Mouse (Mus musculus) cortical plate, adult 2 months (tissue): ENCODE measurements around the gene Dnah17. TPM values are rescaled to one million over a fixed set of nuclear protein-coding genes. Genes with fewer than 3 reads are reported as not detected.

Source experiments
- H3K27ac ChIP-seq: fragments of 200-500 bp; 2 replicates; pipeline ENCODE4 v1.5.1; 2012; ENCODE audit warnings: low read length, control low read depth, inconsistent platforms; ENCODE audit not compliant: insufficient read depth
- H3K4me1 ChIP-seq: fragments of 200-500 bp; 2 replicates; pipeline ENCODE4 v1.6.1; 2011; ENCODE audit warnings: low read length; ENCODE audit not compliant: control insufficient read depth, insufficient read depth
- H3K4me3 ChIP-seq: fragments of 200-500 bp; 2 replicates; pipeline ENCODE4 v1.5.1; 2011; ENCODE audit warnings: mild to moderate bottlenecking, low read length, control low read depth; ENCODE audit not compliant: insufficient read depth
- CTCF ChIP-seq: fragments of 200-500 bp; IDR thresholded peaks from 2 replicates; pipeline ENCODE4 v1.5.1; 2011; ENCODE audit warnings: mild to moderate bottlenecking, control low read depth, low read length; ENCODE audit not compliant: insufficient read depth; ENCODE audit errors: extremely low read depth
- POLR2A ChIP-seq: fragments of 200-500 bp; IDR thresholded peaks from 2 replicates; pipeline ENCODE4 v1.6.1; 2011; ENCODE audit warnings: mild to moderate bottlenecking, low read length, control low read depth; ENCODE audit not compliant: insufficient read depth; ENCODE audit errors: extremely low read depth
- polyA plus RNA-seq: library from polyadenylated mRNA; depleted of rRNA; stranded (reverse); fragments of >200 nt; gene quantifications from 2 replicates; pipeline ENCODE4 v1.2.3, GENCODE M21; 2012

Dnah17 gene
- polyA plus RNA-seq, 1 experiment: 0.10 TPM

DNA sequence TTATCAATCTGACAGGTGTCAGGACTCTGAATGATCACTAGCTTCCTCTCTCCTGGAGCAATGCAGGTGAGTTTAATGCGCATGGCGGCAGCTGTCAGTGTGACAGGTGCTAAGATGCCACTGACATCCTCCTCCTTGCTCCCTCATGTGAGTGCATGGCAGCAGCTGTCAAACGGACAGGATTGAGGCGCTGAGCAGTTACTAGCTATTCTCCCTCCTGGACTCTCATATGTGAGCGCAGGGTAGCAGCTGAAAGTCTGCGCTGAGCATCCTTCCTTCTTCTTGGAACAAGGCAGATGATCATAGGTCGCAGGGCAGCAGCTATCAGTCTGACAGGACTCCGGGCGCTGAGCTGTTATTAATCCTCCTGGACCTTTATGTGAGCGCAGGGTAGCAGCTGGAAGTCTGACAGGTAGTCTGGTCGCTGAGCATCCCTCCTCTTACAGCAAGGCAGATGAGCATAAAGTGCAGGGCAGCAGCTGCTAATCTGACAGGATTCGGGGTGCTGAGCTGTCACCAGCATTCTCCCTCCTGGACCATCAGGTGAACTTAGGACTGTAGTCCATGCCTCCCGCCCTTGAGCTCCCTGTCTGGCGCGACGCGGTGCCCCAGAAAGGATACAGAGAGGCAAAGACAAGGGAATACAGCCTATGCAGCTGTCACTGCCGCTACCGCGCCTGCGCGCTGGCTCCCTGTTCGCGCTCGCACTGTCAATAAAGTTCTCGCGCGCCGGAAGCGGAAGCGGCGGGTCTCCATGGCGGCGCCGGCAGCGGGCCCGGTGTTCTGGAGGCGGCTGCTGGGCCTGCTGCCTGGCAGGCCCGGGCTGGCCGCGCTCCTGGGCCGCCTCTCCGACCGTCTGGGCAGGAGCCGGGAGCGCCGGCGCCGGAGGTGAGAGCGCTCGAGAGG is 144.1 kb downstream of the Dnah17 start, which contains the start of gene Pgs1:
Gene Pgs1 (plus strand): TSS at position 167 of the 906 bp plus-strand sequence.
- Histone ChIP-seq H3K4me3 (peak within 1 kb of the TSS; percentile 48), H3K4me1 (peaks cover 11% of the 10 kb centered on the region), H3K27ac (peak within 1 kb of the TSS; percentile 14; the same call in 1 of the 2 replicates)
- TF ChIP-seq CTCF (no peak), POLR2A (peak; percentile 97)

DNA sequence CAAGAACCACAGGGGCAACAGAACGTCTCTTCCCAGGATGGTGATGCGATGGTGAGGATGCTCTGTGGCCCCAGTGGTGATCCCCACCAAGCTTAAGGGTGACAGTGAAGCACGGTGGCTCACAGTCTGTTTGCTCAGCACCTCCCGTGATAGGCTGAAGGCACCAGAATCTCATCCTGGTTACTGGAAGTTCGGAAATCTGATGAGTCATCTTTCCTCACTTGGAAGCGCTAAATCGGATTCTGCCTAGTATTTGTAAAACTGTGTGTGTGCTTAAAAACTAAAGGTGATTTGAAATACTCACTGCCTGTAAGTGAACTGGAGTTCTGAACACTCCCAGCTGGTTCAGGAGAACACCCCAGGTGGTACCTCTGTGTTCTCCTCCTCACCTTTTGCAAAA is 146.7 kb downstream of the Dnah17 start:
- Histone ChIP-seq H3K4me3 (no peak overlapping the region), H3K4me1 (peaks cover 8% of the 10 kb centered on the region), H3K27ac (no peak overlapping the region)
- TF ChIP-seq CTCF: no peak
- no peak for TF ChIP-seq POLR2A

DNA sequence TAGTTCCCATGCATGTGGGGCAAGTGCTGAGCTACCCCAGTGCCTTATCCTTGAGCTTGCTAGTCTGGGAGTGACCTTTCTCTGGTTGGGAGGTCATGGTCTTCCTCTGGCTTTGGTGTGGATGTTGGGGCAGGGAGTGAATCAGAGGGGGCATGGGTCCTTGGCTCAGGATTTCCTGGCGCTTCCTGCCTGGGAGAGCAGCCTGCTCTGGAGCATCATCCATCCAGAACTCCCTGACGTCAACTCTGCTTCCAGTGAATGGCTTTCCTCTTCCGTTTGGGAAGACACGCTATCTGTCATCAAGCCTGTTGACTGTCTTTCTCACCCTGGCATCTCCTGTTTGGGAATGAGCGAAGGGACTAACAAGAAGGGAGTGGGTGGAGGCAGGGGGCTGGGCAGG is 148.0 kb downstream of the Dnah17 start:
- Histone ChIP-seq H3K27ac (no peak overlapping the region), H3K4me1 (peaks cover 5% of the 10 kb centered on the region), H3K4me3 (no peak overlapping the region)
- TF ChIP-seq POLR2A (no peak), CTCF (no peak)

DNA sequence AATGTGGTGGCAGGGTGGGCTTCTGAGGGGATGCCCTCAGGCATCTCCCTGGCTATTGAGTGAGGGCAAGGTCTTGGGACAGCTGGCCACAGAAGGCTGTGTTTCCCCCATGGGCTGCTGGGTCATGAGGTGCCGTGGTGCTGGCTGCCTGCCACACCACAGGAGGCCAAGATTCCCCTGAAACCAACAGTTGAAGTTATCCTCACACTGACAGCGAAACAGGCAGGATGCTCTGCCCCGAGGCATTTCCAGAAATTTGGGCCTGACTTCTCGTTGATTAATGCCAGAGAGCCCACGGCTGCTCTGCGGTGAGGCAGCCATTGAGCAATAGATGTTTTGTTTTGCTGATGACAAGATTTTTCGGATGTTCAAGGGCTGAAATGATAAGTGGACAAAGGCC is 151.0 kb downstream of the Dnah17 start:
- Histone ChIP-seq H3K27ac (no peak overlapping the region), H3K4me3 (no peak overlapping the region), H3K4me1 (peaks cover 2% of the 10 kb centered on the region; the same call in 1 of the 2 replicates)
- no peak for TF ChIP-seq CTCF

DNA sequence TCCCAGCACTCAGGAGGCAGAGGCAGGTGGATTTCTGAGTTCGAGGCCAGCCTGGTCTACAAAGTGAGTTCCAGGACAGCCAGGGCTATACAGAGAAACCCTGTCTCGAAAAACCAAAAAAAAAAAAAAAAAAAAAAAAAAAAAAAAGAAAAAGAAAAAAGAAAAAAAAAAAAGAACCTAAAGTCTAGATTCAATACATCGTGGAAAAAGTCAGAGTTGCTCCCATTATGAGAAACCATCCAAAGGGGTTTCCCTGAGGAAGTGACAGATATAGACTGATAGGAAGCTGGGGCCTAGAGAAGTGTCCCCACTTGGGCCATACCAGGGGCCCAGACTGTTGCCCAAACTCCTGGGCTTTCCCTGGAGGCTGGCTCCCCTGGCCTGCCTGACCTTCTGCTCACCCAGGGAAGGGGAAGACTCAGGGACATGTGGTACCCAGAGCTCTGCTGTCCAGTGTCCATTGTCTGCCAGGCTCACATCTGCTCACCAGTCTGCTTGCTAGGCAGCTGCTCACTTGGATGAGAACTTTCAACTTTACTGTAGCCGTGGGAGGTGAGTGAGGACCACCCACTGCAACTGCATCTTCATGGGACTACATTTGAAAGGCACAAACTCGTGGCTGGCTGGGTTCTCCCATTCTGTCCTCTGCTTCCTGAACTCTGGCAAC is 152.6 kb downstream of the Dnah17 start:
- Histone ChIP-seq H3K27ac (no peak overlapping the region), H3K4me3 (no peak overlapping the region), H3K4me1 (no peaks in the 10 kb centered on the region)
- TF ChIP-seq POLR2A (no peak), CTCF (no peak)

DNA sequence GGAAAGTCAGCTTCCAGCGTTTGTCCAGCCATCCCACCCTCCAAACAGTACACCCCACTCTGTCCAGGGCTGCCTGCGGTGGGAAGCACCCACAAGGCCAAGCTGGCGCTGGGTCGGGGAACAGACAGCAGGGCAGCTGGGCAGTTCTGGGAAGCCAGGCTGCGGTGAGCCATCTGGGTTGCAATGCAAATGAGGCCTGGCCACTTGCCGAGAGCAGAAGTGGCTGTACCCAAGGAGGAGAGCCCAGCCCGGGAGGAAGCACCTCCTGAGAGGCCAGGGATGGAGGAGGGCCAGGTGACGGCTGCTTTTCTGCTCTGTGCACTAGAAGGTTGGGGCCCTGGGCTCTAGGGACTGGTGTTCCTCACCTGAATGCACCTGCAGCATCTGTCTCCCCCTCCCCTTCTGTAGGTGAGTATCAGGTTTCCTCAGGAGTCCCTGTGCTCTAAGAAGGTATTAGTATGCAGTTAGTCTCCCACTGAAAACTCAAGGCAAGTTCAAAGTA is 154.3 kb downstream of the Dnah17 start:
- no peaks in the 10 kb centered on the region for H3K4me1 ChIP-seq
- H3K4me3 ChIP-seq: no peak overlapping the region
- no peak overlapping the region for H3K27ac ChIP-seq
- TF ChIP-seq POLR2A (no peak), CTCF (no peak)

DNA sequence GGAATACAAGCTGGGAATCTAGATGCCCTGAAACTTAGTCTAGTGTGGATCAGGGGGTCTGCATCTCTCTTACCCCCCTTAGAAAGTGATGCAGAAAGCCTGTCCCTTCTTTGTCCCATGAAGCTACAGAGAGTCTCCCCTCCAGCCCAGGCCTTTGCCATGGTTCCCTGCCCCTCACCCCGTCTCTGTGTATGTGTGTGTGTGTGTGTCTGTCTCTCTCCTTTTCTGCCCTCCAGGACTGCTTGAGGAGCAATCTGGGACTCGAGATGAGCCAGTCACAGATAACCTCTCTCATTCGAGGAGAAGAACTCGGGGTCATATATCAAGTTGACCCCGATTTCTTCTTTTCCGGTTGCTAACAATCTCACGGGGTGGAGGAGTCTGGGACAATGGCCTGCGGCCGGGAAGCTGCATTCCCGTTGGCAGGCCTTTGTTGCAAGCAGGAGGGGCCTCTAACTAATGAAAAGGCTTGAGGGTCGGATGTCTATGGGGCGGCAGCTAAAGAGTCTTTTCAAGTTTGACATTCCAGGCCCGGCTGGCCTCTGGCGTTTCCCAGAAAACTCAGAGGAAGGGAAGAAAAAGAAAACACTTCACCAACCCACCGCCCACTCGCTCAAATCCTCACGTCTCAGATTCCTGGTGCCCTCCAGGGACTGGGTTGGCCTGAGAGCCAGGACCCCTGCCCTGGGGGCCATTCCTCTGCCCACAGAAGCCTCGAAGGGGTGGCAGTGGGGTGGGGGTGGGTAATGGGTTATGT is 155.0 kb downstream of the Dnah17 start:
- H3K4me1 ChIP-seq: no peaks in the 10 kb centered on the region
- H3K27ac ChIP-seq: no peak overlapping the region
- TF ChIP-seq CTCF (no peak), POLR2A (no peak)
- no peak overlapping the region for H3K4me3 ChIP-seq

DNA sequence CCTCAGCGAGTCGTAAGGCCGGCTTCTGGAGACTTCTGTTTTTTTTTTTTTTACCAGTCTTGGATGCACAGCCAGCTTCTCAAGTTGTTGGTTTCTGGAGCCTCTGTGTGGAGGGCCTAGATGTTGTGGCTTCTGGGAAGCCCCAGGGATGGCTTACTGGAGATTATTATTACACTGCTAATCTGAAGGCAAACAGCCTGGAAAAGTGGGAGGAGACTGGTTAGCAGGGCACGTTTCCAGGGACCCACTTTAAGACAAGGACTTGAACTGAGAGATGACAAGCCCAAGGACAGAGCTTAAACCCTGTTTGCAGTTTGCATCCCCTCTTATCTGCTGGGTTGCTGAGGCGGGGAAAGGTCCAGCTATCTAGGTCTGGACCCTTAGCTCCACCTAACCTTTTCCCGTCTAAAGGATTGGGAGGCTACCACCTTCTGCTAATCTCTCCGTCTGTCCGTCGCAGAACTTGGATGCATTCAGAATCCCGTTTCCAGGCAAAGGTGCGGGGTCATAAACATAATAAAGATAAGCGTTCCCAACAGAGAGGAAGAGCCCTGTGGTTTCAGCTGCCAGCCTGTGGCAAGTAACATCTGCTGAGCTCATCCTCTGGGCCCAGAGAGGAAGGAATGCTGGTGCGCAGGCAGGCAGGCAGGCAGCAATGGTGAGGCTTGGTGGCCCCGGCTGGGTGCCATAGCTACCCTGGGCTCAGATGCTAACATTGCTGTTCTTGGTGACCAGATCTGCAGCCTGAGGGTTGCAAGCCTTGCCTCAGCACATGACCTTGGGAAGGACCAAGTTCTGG is 155.9 kb downstream of the Dnah17 start:
- Histone ChIP-seq H3K27ac (no peak overlapping the region), H3K4me1 (0 out of 2 replicates have a peak, but pooled peaks cover 1% of the 10 kb centered on the region), H3K4me3 (no peak overlapping the region)
- TF ChIP-seq CTCF (no peak), POLR2A (no peak)

DNA sequence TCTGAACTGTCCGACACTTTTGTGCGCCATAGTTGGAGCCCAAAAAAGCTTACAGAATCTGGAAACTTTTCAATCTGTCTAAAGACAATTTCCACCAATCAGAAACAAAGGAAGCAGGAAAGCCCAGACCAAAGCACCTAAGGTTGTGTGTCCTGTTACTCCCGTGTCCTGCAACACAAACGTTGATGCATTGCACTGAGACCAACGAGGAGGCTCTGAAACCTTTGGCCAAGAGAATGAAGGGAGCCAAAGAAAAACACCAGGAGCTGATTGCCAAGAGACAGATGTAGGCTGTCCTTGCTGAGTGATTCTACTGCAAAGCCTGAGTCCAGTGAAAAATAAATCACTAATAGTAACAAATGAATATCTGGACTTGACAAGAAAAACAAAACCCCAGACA is 156.9 kb downstream of the Dnah17 start:
- H3K4me1 ChIP-seq: 0 out of 2 replicates have a peak, but pooled peaks cover 1% of the 10 kb centered on the region
- H3K4me3 ChIP-seq: no peak overlapping the region
- H3K27ac ChIP-seq: no peak overlapping the region
- TF ChIP-seq POLR2A (no peak), CTCF (no peak)
